Mouse (Mus musculus) lung, adult 18-20 months (tissue): Measurements from ENCODE around the gene Il4.
"Not testable (repeated sequence)": the region's sequence is repeated elsewhere in the genome, so short reads cannot be mapped to it uniquely, and the experiment has no call there.

Experiments used
- DNase-seq, 2 experiments: peaks; one replicate each; pipeline ENCODE4 v3.0.0; 2022; ENCODE audit warnings: mixed read lengths in 2 of 2

Il4 gene

GRCm38 (mm10) chr11:53622440-53622806, 4.0 kb upstream of the Il4 start:
- DNase-seq = no peak

DNA sequence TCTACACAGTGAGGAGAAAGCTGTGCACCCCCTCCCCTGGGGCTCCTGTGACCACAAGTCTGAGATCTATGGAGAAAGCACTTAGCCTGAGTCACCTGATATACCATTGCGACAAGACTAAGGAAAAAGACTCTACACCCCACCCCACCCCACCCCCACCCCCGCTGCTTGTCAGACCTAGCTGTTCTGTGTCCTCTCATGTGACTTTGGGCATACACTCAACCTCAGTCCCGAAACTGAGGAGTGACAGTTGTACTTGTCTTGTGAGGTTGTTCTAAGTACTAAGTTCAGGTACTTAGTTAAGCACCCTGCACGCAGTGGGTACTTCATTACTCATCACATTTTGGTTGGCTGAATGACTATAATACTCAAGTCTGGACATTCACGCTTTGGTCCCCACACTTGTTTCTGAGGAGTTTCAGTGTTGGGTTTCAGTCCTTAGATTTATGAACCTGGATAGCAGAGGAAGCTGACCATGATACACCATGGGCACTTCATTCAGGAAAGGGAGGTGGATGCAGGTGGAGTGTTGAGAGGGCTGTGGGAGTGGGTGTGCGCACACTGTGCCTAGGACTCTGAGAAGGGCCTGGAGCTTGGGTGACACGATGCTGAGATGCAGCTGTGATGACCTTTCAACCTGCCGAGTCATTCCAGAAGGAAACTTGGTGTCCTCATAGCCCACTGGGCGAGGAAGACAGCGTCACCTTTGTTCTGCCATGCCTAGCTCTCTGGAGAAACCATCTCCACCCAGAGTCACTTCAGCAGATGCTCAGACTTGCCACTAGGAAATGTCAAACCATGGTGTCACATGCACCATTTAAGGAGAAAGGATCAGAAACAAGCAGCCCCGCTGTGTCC, 3.3 kb upstream of the Il4 start:
- no peak for DNase-seq

GRCm38 (mm10) chr11:53620094-53620493, 1.6 kb upstream of the Il4 start:
- no peak for DNase-seq

DNA sequence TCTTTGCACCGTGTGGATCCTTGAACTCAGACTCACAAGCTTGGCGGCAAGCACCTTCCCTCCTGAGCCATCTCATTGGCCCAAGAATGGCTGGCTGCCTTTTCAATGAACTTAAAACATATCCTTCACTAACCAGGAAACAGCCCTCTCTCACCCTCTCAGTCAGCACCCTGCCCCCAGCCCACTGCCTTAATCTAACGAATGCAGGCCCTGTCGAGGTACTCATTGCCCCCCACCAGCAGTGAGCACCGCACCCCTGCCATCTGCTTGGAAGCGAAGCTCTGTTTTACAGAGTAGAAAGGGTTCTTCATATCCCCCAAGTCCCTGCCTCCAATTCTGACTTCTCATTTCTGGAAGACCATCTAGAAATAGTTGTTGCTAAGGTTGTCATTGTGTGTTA, 959 bp upstream of the Il4 start:
- no peak for DNase-seq

GRCm38 (mm10) chr11:53617562-53618109, 833 bp downstream of the Il4 start:
- no peak for DNase-seq

DNA sequence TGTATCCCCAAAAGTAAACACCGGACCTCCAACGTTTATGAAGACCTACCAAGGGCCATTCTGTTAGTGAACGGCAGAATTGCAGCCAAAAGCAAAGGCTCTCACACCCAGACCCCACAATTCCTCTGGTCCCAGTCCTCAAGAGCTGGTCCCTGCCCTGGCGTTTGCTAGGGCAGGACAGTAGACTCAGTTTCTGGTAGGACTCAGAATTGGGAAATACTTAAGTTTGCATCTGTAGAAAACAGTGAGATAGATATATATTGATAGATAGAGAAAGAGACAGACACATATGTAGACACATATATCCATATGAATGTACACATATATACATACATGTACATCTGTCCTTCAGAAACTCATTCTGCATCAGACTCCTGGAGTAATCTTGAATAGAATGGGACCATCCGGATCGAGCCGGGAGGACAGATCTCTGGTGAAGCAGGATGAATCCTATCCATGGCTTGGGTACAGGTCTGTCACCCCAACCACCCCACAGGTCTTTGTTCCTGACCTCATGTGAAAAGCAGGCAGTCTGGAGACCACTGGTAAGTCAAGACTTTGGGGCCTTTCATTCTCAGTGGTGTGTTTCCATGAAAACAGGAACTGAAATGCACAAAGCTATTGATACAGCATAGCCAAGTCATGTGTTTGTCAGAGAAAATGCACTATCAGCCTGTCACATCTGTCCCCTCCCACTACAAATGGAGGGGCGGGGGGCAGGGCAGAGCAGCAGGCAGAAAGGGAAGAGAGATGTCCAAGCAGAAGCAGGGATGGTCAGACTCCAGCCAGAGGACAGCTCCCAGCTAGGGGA, 1.5 kb downstream of the Il4 start:
- DNase-seq = peak in 1 of 2 experiments; percentile 37

DNA sequence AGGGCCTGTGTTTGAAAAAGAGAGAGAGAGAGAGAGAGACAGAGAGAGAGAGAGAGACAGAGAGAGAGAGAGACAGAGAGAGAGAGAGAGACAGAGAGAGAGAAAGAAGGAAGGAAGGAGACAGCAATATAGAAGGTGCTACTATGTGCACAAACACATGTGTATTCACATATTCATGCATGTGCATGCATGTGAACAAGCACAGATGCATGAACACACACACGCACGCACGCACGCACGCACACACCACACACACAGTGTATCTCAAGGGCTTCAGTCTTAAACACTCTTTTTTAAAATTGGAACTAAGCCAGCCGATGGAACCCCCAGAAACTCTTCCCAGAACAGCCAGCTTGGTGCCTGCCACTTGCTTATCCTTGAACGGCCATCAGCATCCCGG, 2.9 kb downstream of the Il4 start:
- DNase-seq = no peak

DNA sequence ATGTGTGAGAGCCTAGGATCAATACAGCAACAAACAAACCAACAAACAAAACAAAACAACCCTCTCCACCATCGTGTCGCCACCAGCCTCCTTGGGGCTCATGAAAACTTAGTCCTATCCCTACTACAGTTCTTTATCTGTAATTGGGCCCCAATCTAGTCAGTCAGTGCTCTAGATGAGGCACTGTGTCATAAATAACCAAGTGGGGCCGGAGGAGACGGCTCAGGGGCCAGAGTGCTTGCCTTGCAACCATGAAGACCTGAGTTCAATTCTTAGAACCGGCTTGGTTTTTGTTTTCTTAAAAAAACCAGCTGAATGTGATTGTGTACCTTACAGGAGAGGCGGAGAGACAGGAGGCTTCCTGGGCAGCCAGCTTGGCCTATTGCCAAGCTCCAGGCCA, 3.3 kb downstream of the Il4 start:
- DNase-seq = no peak

- DNase-seq = no peak
Measured at GRCm38 (mm10) chr11:53609672-53610071, 8.8 kb downstream of the Il4 start.

GRCm38 (mm10) chr11:53609231-53609630, 9.2 kb downstream of the Il4 start:
- no peak for DNase-seq

GRCm38 (mm10) chr11:53605609-53606008, 12.9 kb downstream of the Il4 start:
- DNase-seq = no peak

DNA sequence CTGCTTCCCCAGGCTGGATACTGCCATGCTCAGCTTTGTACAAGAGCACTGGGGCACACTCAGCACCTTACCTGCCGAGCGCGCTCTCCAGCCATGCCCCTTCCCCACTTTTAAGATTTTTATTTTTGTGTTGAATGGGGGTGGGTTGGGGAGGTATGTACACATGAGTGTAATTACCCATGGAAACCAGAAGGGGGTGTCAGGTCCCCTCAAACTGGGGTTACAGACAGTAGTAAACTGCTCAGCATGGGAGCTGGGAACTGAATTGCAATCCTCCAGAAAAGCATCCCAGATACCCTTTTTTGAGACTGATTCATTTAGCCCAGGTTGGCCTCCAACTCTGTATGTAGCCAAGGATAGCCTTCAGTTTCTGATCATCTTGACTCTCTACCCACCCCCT, 13.5 kb downstream of the Il4 start:
- no peak for DNase-seq

DNA sequence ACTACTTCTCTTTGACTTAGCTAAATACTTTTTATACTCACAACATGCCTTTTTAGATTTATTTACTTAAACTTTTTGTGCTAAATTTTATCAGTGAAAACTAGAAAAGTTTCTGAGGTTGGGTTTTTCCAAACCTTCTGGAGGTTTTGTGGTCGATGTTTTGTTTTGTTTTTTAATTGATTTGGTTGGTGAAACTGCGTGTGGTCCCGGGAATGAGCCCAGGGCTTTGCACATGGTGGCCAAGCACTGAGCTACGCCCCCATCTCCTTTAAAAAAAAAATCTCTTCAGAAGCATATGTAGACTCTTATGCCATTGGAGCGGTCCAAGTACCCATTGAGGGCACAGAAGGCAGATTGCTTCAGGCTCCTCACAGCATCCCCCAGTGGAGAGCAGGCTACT, 27.4 kb downstream of the Il4 start:
- no peak for DNase-seq

DNA sequence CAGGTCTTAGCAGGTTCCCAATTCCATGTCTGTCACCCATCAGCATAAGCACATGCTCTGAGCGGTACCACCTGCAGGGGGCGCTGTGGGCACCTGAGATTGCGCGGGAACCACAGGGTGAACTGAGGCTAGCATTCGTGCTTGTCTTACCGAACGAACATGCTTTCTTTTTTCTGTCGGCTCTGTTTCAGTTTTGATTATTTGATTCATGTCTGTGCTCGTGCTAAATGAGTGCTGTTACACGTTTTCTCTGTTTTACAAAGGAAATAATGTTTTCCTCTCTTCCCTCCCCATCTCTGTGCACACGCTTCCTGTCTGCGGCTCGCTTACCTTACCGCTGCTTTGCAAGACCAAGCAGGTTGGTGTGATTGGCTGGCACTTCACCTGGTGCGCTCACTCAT, 28.1 kb downstream of the Il4 start:
- DNase-seq = peak; percentile 24 to 27

DNA sequence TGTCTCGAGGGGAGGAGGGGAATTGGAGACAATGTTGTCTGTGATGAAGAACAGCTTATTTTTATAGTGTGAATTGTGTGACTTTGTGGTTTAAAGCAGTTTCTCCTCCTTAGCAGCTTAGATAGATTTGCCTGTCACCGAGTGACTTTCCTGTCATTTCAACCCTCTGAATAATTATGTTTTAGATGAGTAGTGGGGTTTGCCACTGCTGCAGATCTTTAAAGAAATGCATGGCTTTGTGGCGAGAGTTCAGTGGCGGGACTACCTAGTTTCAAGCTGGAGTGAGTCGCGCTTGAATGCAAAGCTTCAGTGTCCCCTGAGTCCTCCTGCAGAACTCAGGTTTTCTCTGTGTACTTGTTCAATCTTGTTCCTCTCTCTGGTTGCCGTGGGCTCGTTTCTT, 30.2 kb downstream of the Il4 start:
- DNase-seq = no peak

DNA sequence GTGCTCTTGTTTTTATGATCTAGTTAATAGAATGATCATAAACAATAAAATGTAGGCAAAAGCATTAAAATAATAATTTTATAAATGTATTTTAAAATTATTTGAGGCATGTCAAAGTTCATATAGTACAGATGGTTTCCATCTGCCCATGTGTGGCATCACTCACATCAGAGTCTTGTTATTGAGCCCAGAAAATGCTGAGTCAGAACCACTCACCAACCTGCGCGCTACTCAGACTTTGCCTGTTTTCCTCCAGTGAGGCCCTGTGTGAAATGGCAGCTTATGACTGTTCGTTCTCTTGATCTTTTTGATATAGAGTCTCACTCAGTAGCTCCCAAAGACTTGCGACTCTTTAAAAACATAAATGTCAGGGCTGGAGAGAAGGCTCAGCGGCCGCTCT, 33.0 kb downstream of the Il4 start:
- DNase-seq = no peak

DNA sequence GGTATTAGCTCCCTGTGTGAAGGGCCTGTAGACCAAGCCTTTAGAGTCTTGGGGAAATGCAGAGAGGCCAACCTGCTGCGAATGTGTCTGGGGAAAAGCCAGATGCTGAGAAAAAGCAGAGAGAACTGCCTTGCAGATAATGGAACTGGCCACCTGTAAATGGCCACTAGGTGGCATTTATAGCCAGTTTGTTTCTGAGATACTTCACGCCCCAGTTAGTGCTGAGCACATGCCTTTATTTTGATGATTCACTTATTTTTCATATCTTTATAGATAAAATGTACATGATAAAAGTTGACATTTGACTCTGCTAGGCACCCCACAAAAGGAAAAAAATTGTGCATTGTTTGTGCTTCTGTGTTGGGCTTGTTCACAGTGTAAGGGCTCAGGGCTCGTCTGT, 33.6 kb downstream of the Il4 start:
- DNase-seq = no peak

DNA sequence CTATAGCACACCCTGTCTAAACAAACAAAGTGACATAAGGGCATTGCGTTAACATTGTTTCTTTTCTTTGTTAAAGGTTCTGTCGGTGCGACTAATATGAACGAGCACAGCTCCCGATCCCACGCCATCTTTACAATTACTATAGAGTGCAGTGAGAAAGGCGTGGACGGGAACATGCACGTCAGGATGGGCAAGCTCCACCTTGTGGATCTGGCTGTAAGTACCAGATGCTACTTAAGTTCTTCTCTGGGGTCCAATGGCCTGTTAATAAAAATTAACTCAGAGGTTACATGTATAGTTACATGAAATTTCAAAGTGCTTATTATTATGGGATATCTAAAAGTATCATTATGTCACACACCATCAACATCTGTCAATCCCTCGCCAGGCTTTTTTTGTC, 35.3 kb downstream of the Il4 start:
- DNase-seq = no peak

- no peak for DNase-seq
Measured at GRCm38 (mm10) chr11:53580562-53580961, 37.9 kb downstream of the Il4 start.

- peak; percentile 94 to 97 for DNase-seq
Measured at GRCm38 (mm10) chr11:53567224-53568014, 51.0 kb downstream of the Il4 start, which contains the start of gene Kif3a. Gene Kif3a, plus strand, starts transcription at chr11:53567379.

GRCm38 (mm10) chr11:53566646-53567045, 51.8 kb downstream of the Il4 start:
- DNase-seq = no peak

- no peak for DNase-seq
Measured at GRCm38 (mm10) chr11:53561986-53562385, 56.5 kb downstream of the Il4 start.

- not testable (repeated sequence) for DNase-seq
Measured at GRCm38 (mm10) chr11:53559980-53560379, 58.5 kb downstream of the Il4 start.
